Mouse (Mus musculus) neutrophil, adult 65 days (primary cell): Measurements from ENCODE around the gene AC124108.1. TPM values are rescaled to one million over a fixed set of nuclear protein-coding genes. Genes with fewer than 3 reads are reported as not detected.

ENCODE experiments used
- total RNA-seq: library from RNA; stranded (reverse); gene quantifications from 2 replicates; pipeline ENCODE4 v1.2.4, GENCODE M21; 2023

Gene AC124108.1
- not detected in 2 replicates for total RNA-seq

GRCm38 (mm10) chr1:132191093-132191785 is at the start of gene AC124108.1, which contains the start of gene Lemd1:
TSS of gene AC124108.1 (plus strand) at chr1:132191457.
TSS of gene Lemd1 (plus strand) at chr1:132191431.

GRCm38 (mm10) chr1:132229667-132230066 is 38.4 kb downstream of the AC124108.1 start, which contains the start of gene Gm10188:
TSS of gene Gm10188 (minus strand) at chr1:132229767.

Other genes with a start within 250 kb of the AC124108.1 start
- 0.13 TPM in 1 of 2 replicates, not detected in the other for gene Slc45a3, start 228.5 kb upstream of the AC124108.1 start, total RNA-seq
- 115 and 157 TPM in 2 replicates for gene Elk4, start 183.8 kb upstream of the AC124108.1 start, total RNA-seq
- gene Mfsd4a, start 123.4 kb upstream of the AC124108.1 start, total RNA-seq = not detected in 2 replicates
- gene Cdk18, start 51.8 kb upstream of the AC124108.1 start, total RNA-seq = 1.2 and 1.3 TPM in 2 replicates
- not detected in 2 replicates for gene Lemd1, start within 50 bp of the AC124108.1 start, total RNA-seq
- not detected in 2 replicates for gene Gm10188, start 38.3 kb downstream of the AC124108.1 start, total RNA-seq
- not detected in 2 replicates for gene Klhdc8a, start 107.2 kb downstream of the AC124108.1 start, total RNA-seq
- gene Nuak2, start 124.7 kb downstream of the AC124108.1 start, total RNA-seq = 42.9 TPM in 2 replicates
- gene Tmcc2, start 199.8 kb downstream of the AC124108.1 start, total RNA-seq = 3.1 and 3.5 TPM in 2 replicates
- 31.8 and 49.6 TPM in 2 replicates for gene Dstyk, start 226.1 kb downstream of the AC124108.1 start, total RNA-seq